Mouse (Mus musculus) myocyte (in vitro differentiated cells): ENCODE measurements around the gene Ptcd2.

ENCODE experiments used
- CEBPB ChIP-seq: IDR thresholded peaks from 2 replicates; pipeline ENCODE4 v1.6.1; 2011; ENCODE audit warnings: mild to moderate bottlenecking, moderate library complexity; ENCODE audit not compliant: poor library complexity, insufficient read depth, severe bottlenecking
- MAX ChIP-seq: IDR thresholded peaks from one replicate; pipeline ENCODE4 v1.6.1; 2011; ENCODE audit warnings: low read depth, mild to moderate bottlenecking, control low read depth
- MYOG ChIP-seq, 3 experiments: IDR thresholded peaks; one replicate each; pipeline ENCODE4 v1.6.1; 2011; ENCODE audit warnings: control low read depth in 2 of 3, low read depth in 2 of 3, mild to moderate bottlenecking in 2 of 3; ENCODE audit not compliant: insufficient read length in 2 of 3, control insufficient read depth in 1 of 3, insufficient read depth in 1 of 3
- POLR2A ChIP-seq: IDR thresholded peaks from one replicate; pipeline ENCODE4 v1.6.1; 2011; ENCODE audit warnings: low read depth, mild to moderate bottlenecking, control low read depth, moderate library complexity; ENCODE audit not compliant: insufficient read length
- SRF ChIP-seq: IDR thresholded peaks from one replicate; pipeline ENCODE4 v1.6.1; 2011; ENCODE audit warnings: low read depth; ENCODE audit not compliant: control insufficient read depth, insufficient read length

DNA sequence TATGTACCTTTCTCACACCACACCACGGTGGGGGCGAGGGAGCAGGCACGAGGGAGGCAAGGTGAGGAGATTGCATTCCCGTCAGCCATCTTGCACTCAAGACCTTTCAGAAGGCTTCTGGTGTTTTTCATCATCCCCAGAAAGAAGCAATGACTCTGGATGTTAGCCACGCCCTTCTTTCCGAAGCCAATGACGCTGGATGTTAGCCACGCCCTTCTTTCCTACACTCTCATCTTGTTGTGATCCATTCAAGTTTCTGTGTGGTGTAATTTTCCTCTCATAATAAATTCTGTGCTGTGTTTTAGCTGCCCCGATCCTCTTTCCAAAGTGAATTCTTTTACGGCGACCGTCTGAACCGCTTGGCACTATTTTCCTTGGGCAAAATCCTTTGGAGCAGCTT is 50.3 kb downstream of the Ptcd2 start:
- no peak for TF ChIP-seq CEBPB
- no peak for TF ChIP-seq POLR2A
- TF ChIP-seq SRF, result no peak
- TF ChIP-seq MYOG (IDR thresholded peaks at IDR 0.05; ENCODE audit: control insufficient read depth in 1 of 3, insufficient read depth in 1 of 3, insufficient read length in 2 of 3, low read depth in 2 of 3), result no peak
- TF ChIP-seq MAX, result no peak
